Mouse (Mus musculus) erythroblast, embryonic 14.5 days (primary cell): ENCODE results near the gene Gdpd1. TPM values are rescaled to one million over a fixed set of nuclear protein-coding genes. Genes with fewer than 3 reads are reported as not detected.

Experiments used
- H3K27me3 ChIP-seq: 2 replicates; pipeline ENCODE4 v1.6.1; 2012; ENCODE audit warnings: inconsistent platforms; ENCODE audit not compliant: control insufficient read depth
- H3K36me3 ChIP-seq: 2 replicates; pipeline ENCODE4 v1.6.1; 2012; ENCODE audit warnings: mild to moderate bottlenecking, inconsistent platforms; ENCODE audit not compliant: control insufficient read depth
- H3K4me1 ChIP-seq: 2 replicates; pipeline ENCODE4 v1.6.1; 2012; ENCODE audit warnings: inconsistent platforms; ENCODE audit not compliant: control insufficient read depth
- H3K4me3 ChIP-seq: replicated peaks from 2 replicates; pipeline ENCODE3; 2012; ENCODE audit warnings: moderate library complexity, mild to moderate bottlenecking, inconsistent platforms
- H3K9me3 ChIP-seq: 2 replicates; pipeline ENCODE4 v1.6.1; 2012; ENCODE audit warnings: low read length, inconsistent platforms, mixed read lengths; ENCODE audit not compliant: control insufficient read depth
- GATA1 ChIP-seq: IDR thresholded peaks from 2 replicates; pipeline ENCODE4 v1.6.1; 2012; ENCODE audit warnings: low read length, inconsistent platforms, mixed read lengths
- TAL1 ChIP-seq: IDR thresholded peaks from 3 replicates; pipeline ENCODE4 v1.6.1; 2012; ENCODE audit warnings: low read length, inconsistent platforms, mixed read lengths
- polyA plus RNA-seq: library from polyadenylated mRNA; stranded (reverse); fragments of >175 nt; gene quantifications from 2 replicates; pipeline ENCODE4 v1.2.3, GENCODE M21; 2012

The Gdpd1 gene
- 0.08 and 0.19 TPM in 2 replicates for polyA plus RNA-seq

GRCm38 (mm10) chr11:87073866-87074440, at the start of gene Gdpd1:
TSS of gene Gdpd1 (minus strand) at chr11:87074062.
- H3K4me3 ChIP-seq, result peak within 1 kb of the TSS; percentile 90
- H3K36me3 ChIP-seq, result peaks cover 31% of the 10 kb centered on the region
- H3K4me1 ChIP-seq, result peaks cover 33% of the 10 kb centered on the region
- TF ChIP-seq GATA1, result peak; percentile 59; the same call in 1 of the 2 replicates
- no peak for TF ChIP-seq TAL1
- H3K9me3 ChIP-seq, result no peaks in the 10 kb centered on the region
- H3K27me3 ChIP-seq, result no peaks in the 10 kb centered on the region

DNA sequence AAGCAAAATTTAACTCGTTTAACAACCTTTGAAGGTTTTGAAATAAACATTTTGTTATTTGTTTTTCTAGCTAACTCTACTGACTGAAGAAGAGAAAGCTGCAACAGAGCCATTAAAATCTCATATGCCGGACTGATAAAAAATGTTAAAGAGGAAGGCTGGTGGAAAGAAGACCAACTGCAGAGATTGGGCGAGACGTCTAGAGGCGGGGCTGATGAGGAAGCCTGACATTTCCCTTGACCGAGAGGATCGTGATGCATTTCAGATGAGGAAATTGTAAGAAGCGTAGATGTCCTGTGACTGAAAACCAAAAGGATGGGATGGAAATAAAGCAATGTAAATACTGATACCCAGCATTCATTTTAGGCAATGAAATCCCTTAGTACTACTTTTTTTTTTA, 48.0 kb upstream of the Gdpd1 start:
- Histone ChIP-seq H3K9me3 (no peaks in the 10 kb centered on the region), H3K27me3 (no peaks in the 10 kb centered on the region), H3K4me3 (no peak overlapping the region), H3K36me3 (peaks cover 90% of the 10 kb centered on the region), H3K4me1 (peaks cover 22% of the 10 kb centered on the region)
- no peak for TF ChIP-seq GATA1
- TF ChIP-seq TAL1, result no peak

GRCm38 (mm10) chr11:87110172-87110909, 36.5 kb upstream of the Gdpd1 start:
- no peak for TF ChIP-seq GATA1
- H3K4me1 ChIP-seq, result peaks cover 30% of the 10 kb centered on the region
- H3K27me3 ChIP-seq, result no peaks in the 10 kb centered on the region
- H3K36me3 ChIP-seq, result peaks cover 75% of the 10 kb centered on the region
- peak overlapping the region; percentile 90 for H3K4me3 ChIP-seq
- H3K9me3 ChIP-seq, result no peaks in the 10 kb centered on the region

DNA sequence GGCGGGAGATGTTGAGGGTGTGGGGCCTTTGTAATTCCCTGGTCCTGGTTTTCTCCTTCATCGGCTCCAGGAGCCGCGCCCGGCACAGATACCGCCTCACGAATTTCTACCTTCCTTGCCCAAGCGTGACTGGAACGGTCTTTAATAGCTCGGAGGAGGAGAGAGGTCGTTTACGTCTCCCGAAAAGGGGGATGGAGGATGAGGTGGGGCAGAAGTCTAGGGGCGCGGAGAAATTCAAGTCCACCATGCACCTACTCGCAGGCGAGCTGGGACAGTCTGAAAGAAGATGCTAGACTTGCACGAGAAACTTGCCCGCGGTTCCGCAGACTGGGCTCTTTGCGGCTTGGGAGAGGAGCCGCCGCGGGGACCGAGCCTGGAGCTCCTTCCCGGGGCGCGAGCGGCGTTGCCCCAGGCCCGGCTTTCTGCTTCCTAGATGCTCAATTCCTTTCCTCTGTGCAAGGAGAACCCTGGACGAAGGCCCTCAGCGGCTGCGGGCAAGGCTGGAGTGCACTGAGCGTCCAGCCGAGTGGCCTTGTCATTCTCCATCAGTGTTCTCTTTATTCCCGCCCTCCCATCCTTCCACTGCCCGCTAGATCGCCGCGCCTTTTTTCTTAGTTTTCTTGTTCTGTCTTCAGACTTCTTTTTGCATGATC, 35.8 kb upstream of the Gdpd1 start:
- H3K4me3 ChIP-seq, result peak overlapping the region; percentile 90
- no peaks in the 10 kb centered on the region for H3K9me3 ChIP-seq
- TF ChIP-seq TAL1, result no peak
- no peak for TF ChIP-seq GATA1
- H3K4me1 ChIP-seq, result peaks cover 32% of the 10 kb centered on the region
- peaks cover 75% of the 10 kb centered on the region for H3K36me3 ChIP-seq
- no peaks in the 10 kb centered on the region for H3K27me3 ChIP-seq

DNA sequence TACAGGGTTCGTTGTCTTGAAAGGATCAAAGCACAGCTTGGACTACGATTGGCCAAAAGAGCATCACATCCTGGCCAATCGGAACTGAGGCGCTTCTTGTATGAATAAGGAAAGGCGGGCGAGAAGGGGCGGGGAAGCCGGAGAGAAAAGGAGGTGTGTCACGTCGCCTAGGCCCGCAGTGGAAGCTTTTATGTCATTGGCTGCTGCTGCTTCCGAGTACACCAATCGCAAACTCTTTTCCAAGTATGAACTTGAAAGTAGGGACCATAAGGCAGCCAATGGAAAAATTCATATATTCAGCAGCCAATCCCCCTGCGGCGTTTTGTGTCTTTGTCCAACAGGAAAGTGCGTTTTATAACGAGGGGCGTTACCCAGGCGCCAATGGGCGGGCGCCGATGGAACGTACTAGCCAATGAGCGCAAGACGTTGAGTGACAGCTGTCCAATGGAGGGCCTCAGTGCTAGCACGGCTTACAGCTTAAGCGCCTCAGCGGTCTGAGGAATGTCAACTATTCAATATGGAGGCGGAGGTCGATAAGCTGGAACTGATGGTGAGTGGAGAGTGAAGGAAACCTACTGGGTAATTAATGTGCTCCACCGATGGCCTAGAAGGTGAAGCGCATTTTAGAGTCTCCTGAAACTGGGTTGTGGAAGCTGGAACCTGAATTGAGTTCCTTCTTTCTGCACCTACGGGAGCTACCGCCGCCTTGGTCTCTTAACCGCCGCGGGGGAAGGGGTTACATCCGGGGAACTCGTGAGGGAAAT, 35.1 kb upstream of the Gdpd1 start, which contains the start of gene Ska2:
Gene Ska2, plus strand, starts transcription at position 480 of the 764 bp plus-strand sequence.
- H3K36me3 ChIP-seq, result peaks cover 75% of the 10 kb centered on the region

GRCm38 (mm10) chr11:87108409-87108754, 34.5 kb upstream of the Gdpd1 start, which contains the start of gene Prr11:
TSS of gene Prr11 (minus strand) at chr11:87108708.
- Histone ChIP-seq H3K36me3 (peaks cover 75% of the 10 kb centered on the region), H3K4me3 (peak within 1 kb of the TSS; percentile 90), H3K9me3 (no peaks in the 10 kb centered on the region), H3K4me1 (peaks cover 34% of the 10 kb centered on the region), H3K27me3 (no peaks in the 10 kb centered on the region)
- TF ChIP-seq TAL1 (no peak), GATA1 (no peak)

More for the DNA sequence above, 35.1 kb upstream of the Gdpd1 start, which contains the start of gene Ska2:
- peak within 1 kb of the TSS; percentile 90 for H3K4me3 ChIP-seq
- no peaks in the 10 kb centered on the region for H3K9me3 ChIP-seq
- H3K4me1 ChIP-seq, result peaks cover 34% of the 10 kb centered on the region
- TF ChIP-seq GATA1 (no peak), TAL1 (no peak)
- H3K27me3 ChIP-seq, result no peaks in the 10 kb centered on the region

DNA sequence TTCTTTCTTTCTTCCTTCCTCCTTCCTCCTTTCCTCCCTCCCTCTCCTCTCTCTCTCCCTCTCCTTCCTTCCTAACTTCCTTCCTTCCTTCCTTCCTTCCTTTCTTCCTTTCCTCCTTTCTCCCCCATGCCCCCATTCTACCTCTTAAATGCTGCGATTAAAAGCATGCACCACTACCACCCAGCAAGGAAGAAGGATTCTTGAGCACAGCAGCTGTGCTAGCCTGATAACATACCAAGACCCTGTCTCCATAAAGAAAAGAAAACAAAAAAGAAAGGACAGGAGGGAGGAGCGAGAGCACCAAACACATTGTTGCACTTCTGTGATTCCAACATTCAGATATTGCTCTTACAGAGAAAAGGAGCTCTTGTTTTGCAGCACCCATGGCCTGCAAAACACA, 13.3 kb upstream of the Gdpd1 start:
- Histone ChIP-seq H3K27me3 (no peaks in the 10 kb centered on the region), H3K36me3 (peaks cover 64% of the 10 kb centered on the region), H3K4me3 (peak overlapping the region; percentile 95), H3K9me3 (no peaks in the 10 kb centered on the region), H3K4me1 (peaks cover 35% of the 10 kb centered on the region)
- no peak for TF ChIP-seq GATA1
- TF ChIP-seq TAL1, result no peak

DNA sequence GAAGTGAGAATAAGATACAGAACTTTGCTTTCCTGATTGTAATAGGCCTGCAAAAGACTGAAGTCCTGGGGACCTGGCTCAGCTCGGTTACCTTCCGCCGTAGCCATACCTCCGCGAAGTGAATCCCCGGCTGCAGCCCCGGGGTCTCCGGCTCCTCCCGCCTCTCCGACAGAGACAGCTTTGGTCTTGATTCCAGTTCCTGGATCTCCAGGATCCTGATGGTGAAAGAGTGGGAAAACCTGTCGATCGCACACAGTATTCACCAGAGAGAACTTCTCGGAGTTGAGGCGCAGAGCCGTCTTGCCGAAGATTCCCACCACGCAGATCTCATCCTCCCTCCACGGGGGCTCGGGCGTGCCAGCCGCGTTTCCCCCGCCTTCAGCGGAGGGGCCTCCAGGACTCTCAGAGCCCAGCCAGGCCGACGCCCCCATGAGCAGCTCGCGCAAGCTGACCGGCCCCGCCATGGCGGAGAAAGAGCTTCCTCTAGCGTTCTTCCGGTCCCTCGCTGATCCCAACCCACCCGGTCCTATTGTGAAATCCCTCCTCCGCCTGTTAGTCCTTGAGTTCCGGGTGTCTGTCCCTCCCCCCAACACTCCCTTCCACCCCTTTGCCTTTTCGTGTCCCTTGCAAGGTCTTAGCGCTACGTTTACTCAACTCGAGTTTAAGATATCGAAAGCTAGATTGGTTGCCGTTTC, 12.6 kb upstream of the Gdpd1 start, which contains the start of gene Smg8:
Gene Smg8, minus strand, starts transcription at position 485 of the 695 bp plus-strand sequence.
- H3K9me3 ChIP-seq, result no peaks in the 10 kb centered on the region
- H3K27me3 ChIP-seq, result no peaks in the 10 kb centered on the region
- H3K36me3 ChIP-seq, result peaks cover 62% of the 10 kb centered on the region
- no peak for TF ChIP-seq GATA1
- no peak for TF ChIP-seq TAL1
- H3K4me3 ChIP-seq, result peak within 1 kb of the TSS; percentile 95
- H3K4me1 ChIP-seq, result peaks cover 38% of the 10 kb centered on the region

- Histone ChIP-seq H3K4me3 (peak overlapping the region; percentile 95), H3K36me3 (peaks cover 62% of the 10 kb centered on the region), H3K4me1 (peaks cover 38% of the 10 kb centered on the region), H3K9me3 (no peaks in the 10 kb centered on the region), H3K27me3 (no peaks in the 10 kb centered on the region)
- no peak for TF ChIP-seq GATA1
These were observed 11.6 kb upstream of the Gdpd1 start for GRCm38 (mm10) chr11:87085461-87085860.
